23 mouse cellular contexts compared by ENCODE assay signal in genomic region chr15:80147511-80147910, GRCm38 (mm10). TPM values are rescaled to one million over a fixed set of nuclear protein-coding genes. Genes with fewer than 3 reads are reported as not detected.
A peak's percentile ranks its signal among the peaks of the same experiment; 100 is the strongest.
DNase-seq lines count a peak whose midpoint lies in the region; ATAC-seq and TF ChIP-seq lines count a peak whose summit lies in the region.
"Had no signal": no experiment of that assay in that cellular context is flagged by ENCODE, and none has a peak within 500 bp of the region (broad histone marks: within the 10 kb centered on the region; RNA-seq: fewer than 3 reads in every experiment).

No protein-coding gene starts in this region.

- peaks cover 22% of the 10 kb centered on the region; the same call in 1 of the 2 replicates for H3K36me3 ChIP-seq in heart, embryonic 15.5 days
- peaks cover 81% of the 10 kb centered on the region for H3K36me3 ChIP-seq in liver, embryonic 12.5 days
- H3K36me3 ChIP-seq in liver, postnatal 0 days (replicated peaks; ENCODE audit: insufficient read depth, low read length): peaks cover 25% of the 10 kb centered on the region
- peaks cover 4% of the 10 kb centered on the region; the same call in 1 of the 2 replicates for H3K36me3 ChIP-seq in thymus, adult 2 months (ENCODE audit: control insufficient read depth, insufficient read depth, low read length)

- no peak overlapping the region for H3K4me2 ChIP-seq in heart, embryonic 15.5 days
- no peak overlapping the region for H3K4me2 ChIP-seq in liver, embryonic 12.5 days
- H3K4me2 ChIP-seq in liver, postnatal 0 days (ENCODE audit: low read depth, low read length): no peak overlapping the region
- H3K4me2 ChIP-seq: embryonic facial prominence, embryonic 12.5 days; forebrain, embryonic 15.5 days; heart, embryonic 13.5 days; hindbrain, embryonic 13.5 days had no signal

- 55% methylated on average over 5 of the region's 5 CpGs for WGBS in heart, embryonic 15.5 days
- WGBS in liver, embryonic 12.5 days (ENCODE audit: insufficient replicate concordance): 72% methylated on average over 5 of the region's 5 CpGs
- WGBS in liver, postnatal 0 days (ENCODE audit: insufficient replicate concordance): 83% methylated on average over 5 of the region's 5 CpGs
- WGBS in thymus, adult 2 months: 95% methylated on average over 5 of the region's 5 CpGs

- no peaks in the 10 kb centered on the region for H3K27me3 ChIP-seq in heart, embryonic 15.5 days
- H3K27me3 ChIP-seq in liver, embryonic 12.5 days (replicated peaks): no peaks in the 10 kb centered on the region
- no peaks in the 10 kb centered on the region for H3K27me3 ChIP-seq in liver, postnatal 0 days (ENCODE audit: insufficient read depth, low read length)
- no peaks in the 10 kb centered on the region for H3K27me3 ChIP-seq in thymus, adult 2 months (ENCODE audit: control insufficient read depth, insufficient read depth, low read length)
- H3K27me3 ChIP-seq: CH12.LX; embryonic facial prominence, embryonic 12.5 days; forebrain, embryonic 15.5 days; heart, embryonic 13.5 days; hindbrain, embryonic 13.5 days; Patski had no signal

- no peak for TF ChIP-seq POLR2A in thymus, adult 2 months (IDR thresholded peaks at IDR 0.05; ENCODE audit: control insufficient read depth, extremely low read depth, insufficient read depth, low read length, poor library complexity)

- intact Hi-C loops in gastrocnemius, adult 2 months (cut with DNase I): no loop called here
- intact Hi-C loops in gastrocnemius, postnatal 14 days (cut with DNase I; ENCODE audit: low total_unique reads): no loop called here

- no peak for TF ChIP-seq CTCF in gastrocnemius, adult 2 months (IDR thresholded peaks at IDR 0.05)
- no peak for TF ChIP-seq CTCF in liver, postnatal 0 days (IDR thresholded peaks at IDR 0.05; ENCODE audit: low read depth)
- no peak for TF ChIP-seq CTCF in thymus, adult 2 months (IDR thresholded peaks at IDR 0.05; ENCODE audit: borderline replicate concordance, control insufficient read depth, extremely low read depth, insufficient read depth, low read length, poor library complexity)

- H3K9ac ChIP-seq in heart, embryonic 15.5 days: no peak overlapping the region
- H3K9ac ChIP-seq in liver, embryonic 12.5 days: no peak overlapping the region
- H3K9ac ChIP-seq in liver, postnatal 0 days (replicated peaks): no peak overlapping the region
- H3K9ac ChIP-seq: embryonic facial prominence, embryonic 12.5 days; forebrain, embryonic 15.5 days; heart, embryonic 13.5 days; hindbrain, embryonic 13.5 days had no signal

- no peak for TF ChIP-seq EP300 in liver, postnatal 0 days (IDR thresholded peaks at IDR 0.05; ENCODE audit: low read depth)

- DNase-seq in gastrocnemius, adult 2 months: no peak
- no peak for DNase-seq in gastrocnemius, postnatal 14 days
- no peak for DNase-seq in heart, adult 9 months (ENCODE audit: low spot score in 2 of 2)
- no peak for DNase-seq in liver, postnatal 0 days
- no peak for DNase-seq in thymus, adult 2 months
- no peak for DNase-seq in thymus, adult 18-20 months
- DNase-seq: adrenal gland, adult 2 months; cerebellum, adult 11-12 months; cerebellum, adult 9-10 months; cerebellum, postnatal 25 days; gastrocnemius, postnatal 10 days; kidney, adult 11 months had no signal

- peaks cover 36% of the 10 kb centered on the region for H3K4me1 ChIP-seq in heart, embryonic 15.5 days (replicated peaks)
- H3K4me1 ChIP-seq in liver, embryonic 12.5 days: peaks cover 30% of the 10 kb centered on the region
- H3K4me1 ChIP-seq in liver, postnatal 0 days (ENCODE audit: insufficient read depth): no peaks in the 10 kb centered on the region
- peaks cover 43% of the 10 kb centered on the region for H3K4me1 ChIP-seq in thymus, adult 2 months (replicated peaks; ENCODE audit: control insufficient read depth, insufficient read depth, low read length)
- H3K4me1 ChIP-seq: forebrain, embryonic 15.5 days; hindbrain, embryonic 13.5 days had no signal

- H3K27ac ChIP-seq in gastrocnemius, adult 2 months: peak overlapping the region; percentile 62
- H3K27ac ChIP-seq in heart, embryonic 15.5 days: 0 out of 2 replicates have a peak overlapping the region, but pooled peaks have one; percentile 33
- H3K27ac ChIP-seq in liver, embryonic 12.5 days: peak overlapping the region; percentile 2; the same call in 1 of the 2 replicates
- H3K27ac ChIP-seq in liver, postnatal 0 days (ENCODE audit: low read depth): no peak overlapping the region
- H3K27ac ChIP-seq in thymus, adult 2 months (ENCODE audit: control insufficient read depth, insufficient read depth, low read length): peak overlapping the region; percentile 50; the same call in 1 of the 2 replicates
- H3K27ac ChIP-seq: embryonic facial prominence, embryonic 12.5 days; forebrain, embryonic 15.5 days; heart, embryonic 13.5 days; hindbrain, embryonic 13.5 days; hindbrain, postnatal 0 days had no signal

- no peak overlapping the region for H3K4me3 ChIP-seq in gastrocnemius, adult 2 months
- H3K4me3 ChIP-seq in heart, embryonic 15.5 days: no peak overlapping the region
- H3K4me3 ChIP-seq in liver, embryonic 12.5 days: no peak overlapping the region
- no peak overlapping the region for H3K4me3 ChIP-seq in liver, postnatal 0 days (ENCODE audit: low read depth, low read length)
- H3K4me3 ChIP-seq in thymus, adult 2 months (ENCODE audit: control insufficient read depth, insufficient read depth, low read length): no peak overlapping the region
- H3K4me3 ChIP-seq: embryonic facial prominence, embryonic 12.5 days; forebrain, embryonic 15.5 days; heart, embryonic 13.5 days; hindbrain, embryonic 13.5 days had no signal

- H3K9me3 ChIP-seq in heart, embryonic 15.5 days (replicated peaks): no peaks in the 10 kb centered on the region
- no peaks in the 10 kb centered on the region for H3K9me3 ChIP-seq in liver, embryonic 12.5 days (replicated peaks)
- H3K9me3 ChIP-seq in liver, postnatal 0 days (ENCODE audit: low read length): no peaks in the 10 kb centered on the region
- H3K9me3 ChIP-seq: embryonic facial prominence, embryonic 12.5 days; forebrain, embryonic 15.5 days; heart, embryonic 13.5 days; hindbrain, embryonic 13.5 days had no signal

- ATAC-seq in heart, embryonic 15.5 days (replicated peaks; ENCODE audit: insufficient number of reproducible peaks, insufficient read depth, low FRiP score, low read depth): no peak
- ATAC-seq in liver, embryonic 12.5 days: no peak
- ATAC-seq in liver, postnatal 0 days: no peak
- ATAC-seq: activated CD4-positive, CD25-positive, alpha-beta regulatory T cell, adult 4 months; forebrain, embryonic 15.5 days; hindbrain, postnatal 0 days; Patski had no signal

RNA-seq across cellular contexts. Expression of gene Tab1, which starts 14.6 kb away (rescaled TPM):
- total RNA-seq in gastrocnemius, adult 2 months (2021): 10 to 100 TPM; 13.0 to 16.1 TPM
- total RNA-seq in gastrocnemius, postnatal 14 days (2021): 10 to 100 TPM; 13.1 to 15.1 TPM
- polyA plus RNA-seq in heart, embryonic 15.5 days (2015; fragmentation: Nextera tagmentation; extraction: Ambion mirVana): 25.0 and 33.6 TPM in 2 replicates
- polyA plus RNA-seq in liver, embryonic 12.5 days (2016; fragmentation: Nextera tagmentation; extraction: Ambion mirVana): 18.5 and 18.9 TPM in 2 replicates
- 7.0 and 7.5 TPM in 2 replicates for polyA plus RNA-seq in liver, postnatal 0 days (2015; fragmentation: Nextera tagmentation; extraction: Ambion mirVana)
- polyA plus RNA-seq in thymus, adult 2 months (2012; rRNA removed): 53.8 and 61.0 TPM in 2 replicates

RNA-seq across cellular contexts. Expression of gene Mgat3, which starts 26.0 kb away (rescaled TPM):
- total RNA-seq in gastrocnemius, adult 2 months (2021): under 1 TPM; 0.61 to 0.78 TPM
- 1 to 10 TPM; 1.3 to 3.1 TPM for total RNA-seq in gastrocnemius, postnatal 14 days (2021)
- polyA plus RNA-seq in heart, embryonic 15.5 days (2015; fragmentation: Nextera tagmentation; extraction: Ambion mirVana): 0.93 and 2.5 TPM in 2 replicates
- polyA plus RNA-seq in liver, embryonic 12.5 days (2016; fragmentation: Nextera tagmentation; extraction: Ambion mirVana): 0.96 and 1.2 TPM in 2 replicates
- polyA plus RNA-seq in liver, postnatal 0 days (2015; fragmentation: Nextera tagmentation; extraction: Ambion mirVana): 0.12 and 0.14 TPM in 2 replicates
- polyA plus RNA-seq in thymus, adult 2 months (2012; rRNA removed): 16.2 and 20.3 TPM in 2 replicates
- total RNA-seq: hematopoietic stem cell, adult 5-6 weeks had no signal

RNA-seq across cellular contexts. Expression of gene Rpl3, which starts 55.8 kb away (rescaled TPM):
- 10 to 100 TPM; 38.6 to 51.4 TPM for total RNA-seq in gastrocnemius, adult 2 months (2021)
- total RNA-seq in gastrocnemius, postnatal 14 days (2021): 100 to 1,000 TPM; 129 to 167 TPM
- polyA plus RNA-seq in heart, embryonic 15.5 days (2015; fragmentation: Nextera tagmentation; extraction: Ambion mirVana): 565 and 609 TPM in 2 replicates
- polyA plus RNA-seq in liver, embryonic 12.5 days (2016; fragmentation: Nextera tagmentation; extraction: Ambion mirVana): 912 and 924 TPM in 2 replicates
- polyA plus RNA-seq in liver, postnatal 0 days (2015; fragmentation: Nextera tagmentation; extraction: Ambion mirVana): 394 and 407 TPM in 2 replicates
- 627 and 715 TPM in 2 replicates for polyA plus RNA-seq in thymus, adult 2 months (2012; rRNA removed)

RNA-seq across cellular contexts. Expression of gene Syngr1, which starts 56.4 kb away (rescaled TPM):
- total RNA-seq in gastrocnemius, adult 2 months (2021): 10 to 100 TPM; 46.1 to 46.4 TPM
- total RNA-seq in gastrocnemius, postnatal 14 days (2021): 10 to 100 TPM; 16.6 to 20.1 TPM
- 38.0 and 42.9 TPM in 2 replicates for polyA plus RNA-seq in heart, embryonic 15.5 days (2015; fragmentation: Nextera tagmentation; extraction: Ambion mirVana)
- polyA plus RNA-seq in liver, embryonic 12.5 days (2016; fragmentation: Nextera tagmentation; extraction: Ambion mirVana): 20.4 and 21.9 TPM in 2 replicates
- 10.3 and 10.4 TPM in 2 replicates for polyA plus RNA-seq in liver, postnatal 0 days (2015; fragmentation: Nextera tagmentation; extraction: Ambion mirVana)
- 91.8 and 121 TPM in 2 replicates for polyA plus RNA-seq in thymus, adult 2 months (2012; rRNA removed)
